Mouse (Mus musculus): ENCODE data around the gene Arl4c. TPM values are rescaled to one million over a fixed set of nuclear protein-coding genes. Genes with fewer than 3 reads are reported as not detected.

The Arl4c gene
- polyA plus RNA-seq, 1 experiment, result 11.0 TPM

GRCm38 (mm10) chr1:88662736-88663135, 39.3 kb downstream of the Arl4c start:
- H3K27me3 ChIP-seq (replicated peaks), result peaks cover 33% of the 10 kb centered on the region
- H3K4me3 ChIP-seq (replicated peaks), result no peak overlapping the region
- no peaks in the 10 kb centered on the region for H3K9me3 ChIP-seq
- no peak for TF ChIP-seq FLI1 (IDR thresholded peaks at IDR 0.05; ENCODE audit: low read length)
- TF ChIP-seq GATA1 (IDR thresholded peaks at IDR 0.05; ENCODE audit: borderline replicate concordance, low read length), result no peak
- H3K4me1 ChIP-seq, result peaks cover 13% of the 10 kb centered on the region
- H3K36me3 ChIP-seq (replicated peaks; ENCODE audit: low read length), result no peaks in the 10 kb centered on the region

GRCm38 (mm10) chr1:88661209-88661608, 40.8 kb downstream of the Arl4c start:
- Histone ChIP-seq H3K4me3 (replicated peaks) (no peak overlapping the region), H3K9me3 (no peaks in the 10 kb centered on the region), H3K4me1 (peaks cover 16% of the 10 kb centered on the region), H3K36me3 (replicated peaks; ENCODE audit: low read length) (no peaks in the 10 kb centered on the region), H3K27me3 (replicated peaks) (peaks cover 36% of the 10 kb centered on the region)
- TF ChIP-seq GATA1 (IDR thresholded peaks at IDR 0.05; ENCODE audit: borderline replicate concordance, low read length) (no peak), FLI1 (IDR thresholded peaks at IDR 0.05; ENCODE audit: low read length) (no peak)

- Histone ChIP-seq H3K4me1 (peaks cover 43% of the 10 kb centered on the region), H3K27me3 (replicated peaks) (peaks cover 19% of the 10 kb centered on the region), H3K9me3 (no peaks in the 10 kb centered on the region), H3K4me3 (replicated peaks) (no peak overlapping the region), H3K36me3 (replicated peaks; ENCODE audit: low read length) (no peaks in the 10 kb centered on the region)
- TF ChIP-seq GATA1 (IDR thresholded peaks at IDR 0.05; ENCODE audit: borderline replicate concordance, low read length), result no peak
- no peak for TF ChIP-seq FLI1 (IDR thresholded peaks at IDR 0.05; ENCODE audit: low read length)
Measured at GRCm38 (mm10) chr1:88658290-88658857, 43.6 kb downstream of the Arl4c start.

GRCm38 (mm10) chr1:88656096-88656480, 45.9 kb downstream of the Arl4c start:
- peaks cover 42% of the 10 kb centered on the region for H3K4me1 ChIP-seq
- no peaks in the 10 kb centered on the region for H3K36me3 ChIP-seq (replicated peaks; ENCODE audit: low read length)
- TF ChIP-seq FLI1 (IDR thresholded peaks at IDR 0.05; ENCODE audit: low read length), result no peak
- no peak for TF ChIP-seq GATA1 (IDR thresholded peaks at IDR 0.05; ENCODE audit: borderline replicate concordance, low read length)
- H3K4me3 ChIP-seq (replicated peaks), result no peak overlapping the region
- H3K9me3 ChIP-seq, result no peaks in the 10 kb centered on the region
- H3K27me3 ChIP-seq (replicated peaks), result peaks cover 20% of the 10 kb centered on the region

GRCm38 (mm10) chr1:88655473-88656095, 46.4 kb downstream of the Arl4c start:
- TF ChIP-seq FLI1 (IDR thresholded peaks at IDR 0.05; ENCODE audit: low read length), result no peak
- no peak for TF ChIP-seq GATA1 (IDR thresholded peaks at IDR 0.05; ENCODE audit: borderline replicate concordance, low read length)
- Histone ChIP-seq H3K4me3 (replicated peaks) (peak overlapping the region; percentile 51), H3K9me3 (no peaks in the 10 kb centered on the region), H3K27me3 (replicated peaks) (peaks cover 20% of the 10 kb centered on the region), H3K36me3 (replicated peaks; ENCODE audit: low read length) (no peaks in the 10 kb centered on the region), H3K4me1 (peaks cover 42% of the 10 kb centered on the region)

GRCm38 (mm10) chr1:88654521-88655472, 47.2 kb downstream of the Arl4c start:
- peaks cover 42% of the 10 kb centered on the region for H3K4me1 ChIP-seq
- H3K9me3 ChIP-seq, result no peaks in the 10 kb centered on the region

GRCm38 (mm10) chr1:88653614-88654520, 48.2 kb downstream of the Arl4c start:
- H3K36me3 ChIP-seq (replicated peaks; ENCODE audit: low read length), result no peaks in the 10 kb centered on the region
- no peaks in the 10 kb centered on the region for H3K9me3 ChIP-seq
- peaks cover 19% of the 10 kb centered on the region for H3K27me3 ChIP-seq (replicated peaks)
- no peak overlapping the region for H3K4me3 ChIP-seq (replicated peaks)
- peaks cover 42% of the 10 kb centered on the region for H3K4me1 ChIP-seq
- TF ChIP-seq FLI1 (IDR thresholded peaks at IDR 0.05; ENCODE audit: low read length) (no peak), GATA1 (IDR thresholded peaks at IDR 0.05; ENCODE audit: borderline replicate concordance, low read length) (no peak)

More at GRCm38 (mm10) chr1:88654521-88655472, 47.2 kb downstream of the Arl4c start:
- peaks cover 20% of the 10 kb centered on the region for H3K27me3 ChIP-seq (replicated peaks)
- TF ChIP-seq FLI1 (IDR thresholded peaks at IDR 0.05; ENCODE audit: low read length), result no peak
- no peak for TF ChIP-seq GATA1 (IDR thresholded peaks at IDR 0.05; ENCODE audit: borderline replicate concordance, low read length)
- H3K36me3 ChIP-seq (replicated peaks; ENCODE audit: low read length), result no peaks in the 10 kb centered on the region
- peak overlapping the region; percentile 54 for H3K4me3 ChIP-seq (replicated peaks)

- Histone ChIP-seq H3K27me3 (replicated peaks) (peaks cover 16% of the 10 kb centered on the region), H3K9me3 (no peaks in the 10 kb centered on the region), H3K4me3 (replicated peaks) (no peak overlapping the region), H3K4me1 (peaks cover 50% of the 10 kb centered on the region), H3K36me3 (replicated peaks; ENCODE audit: low read length) (no peaks in the 10 kb centered on the region)
- TF ChIP-seq GATA1 (IDR thresholded peaks at IDR 0.05; ENCODE audit: borderline replicate concordance, low read length) (no peak), FLI1 (IDR thresholded peaks at IDR 0.05; ENCODE audit: low read length) (no peak)
Measured at GRCm38 (mm10) chr1:88652682-88653081, 49.3 kb downstream of the Arl4c start.

- TF ChIP-seq GATA1 (IDR thresholded peaks at IDR 0.05; ENCODE audit: borderline replicate concordance, low read length), result no peak
- no peak for TF ChIP-seq FLI1 (IDR thresholded peaks at IDR 0.05; ENCODE audit: low read length)
Measured at GRCm38 (mm10) chr1:88651668-88652067, 50.4 kb downstream of the Arl4c start.

More at GRCm38 (mm10) chr1:88651668-88652067, 50.4 kb downstream of the Arl4c start:
- no peak overlapping the region for H3K4me3 ChIP-seq (replicated peaks)
- no peaks in the 10 kb centered on the region for H3K36me3 ChIP-seq (replicated peaks; ENCODE audit: low read length)
- H3K4me1 ChIP-seq, result peaks cover 60% of the 10 kb centered on the region
- no peaks in the 10 kb centered on the region for H3K9me3 ChIP-seq
- peaks cover 8% of the 10 kb centered on the region for H3K27me3 ChIP-seq (replicated peaks)
